Mouse (Mus musculus) ES-Bruce4 (cell line): ENCODE results near the gene Zbtb9.

ENCODE experiments used
- CTCF ChIP-seq: IDR thresholded peaks from one replicate; pipeline ENCODE4 v1.8.1; 2011; ENCODE audit warnings: low read depth, low read length
- EP300 ChIP-seq: IDR thresholded peaks from 2 replicates; pipeline ENCODE4 v1.6.1; 2011; ENCODE audit warnings: low read depth, low read length; ENCODE audit not compliant: insufficient read depth
- POLR2A ChIP-seq: IDR thresholded peaks from one replicate; pipeline ENCODE4 v1.8.1; 2011; ENCODE audit warnings: low read length; ENCODE audit not compliant: insufficient read depth

- TF ChIP-seq POLR2A (no peak), EP300 (no peak), CTCF (no peak)
These were observed 12.7 kb downstream of the Zbtb9 start for GRCm38 (mm10) chr17:26985503-26986179.
